Mouse (Mus musculus) adrenal gland, postnatal 0 days (tissue): ENCODE measurements around the gene 4931422A03Rik. TPM values are rescaled to one million over a fixed set of nuclear protein-coding genes. Genes with fewer than 3 reads are reported as not detected.

Experiments
- polyA plus RNA-seq: library from polyadenylated mRNA; unstranded; fragments of >200 nt; fragmentation: Nextera tagmentation; extraction: Ambion mirVana; gene quantifications from 2 replicates; pipeline ENCODE4 v1.2.1, GENCODE M21; 2015

The 4931422A03Rik gene
- polyA plus RNA-seq: 1.1 and 2.4 TPM in 2 replicates

DNA sequence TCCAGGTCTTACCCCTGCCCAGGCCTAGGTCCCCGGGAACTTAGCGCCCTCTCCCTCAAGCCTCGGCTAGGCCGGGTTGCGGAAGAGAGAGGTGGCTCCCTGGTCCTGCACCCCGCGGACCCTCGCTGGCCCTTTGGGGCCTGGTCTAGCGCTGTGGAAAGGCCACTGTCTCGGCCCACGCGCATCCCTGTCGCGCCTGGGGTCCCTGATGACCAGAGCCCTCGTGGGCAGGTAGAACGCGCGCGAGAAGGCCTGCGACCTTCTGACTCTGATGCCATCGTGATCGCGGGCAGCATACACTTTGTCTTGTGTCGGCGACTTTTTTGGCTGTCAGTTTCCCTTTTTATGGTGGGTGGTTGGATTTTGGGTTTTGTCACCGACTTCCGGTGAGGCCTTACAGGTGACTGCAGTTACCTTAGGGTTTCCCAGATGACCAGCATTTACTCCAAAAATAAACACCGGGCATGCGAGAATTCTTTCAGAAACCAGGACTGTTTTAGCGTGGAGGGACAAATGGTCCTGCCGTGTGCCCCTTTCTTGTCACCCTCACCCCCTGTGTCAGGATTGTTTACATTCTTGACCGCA, at the start of gene 4931422A03Rik:
Gene 4931422A03Rik, minus strand, starts transcription at position 223 of the 585 bp plus-strand sequence.

DNA sequence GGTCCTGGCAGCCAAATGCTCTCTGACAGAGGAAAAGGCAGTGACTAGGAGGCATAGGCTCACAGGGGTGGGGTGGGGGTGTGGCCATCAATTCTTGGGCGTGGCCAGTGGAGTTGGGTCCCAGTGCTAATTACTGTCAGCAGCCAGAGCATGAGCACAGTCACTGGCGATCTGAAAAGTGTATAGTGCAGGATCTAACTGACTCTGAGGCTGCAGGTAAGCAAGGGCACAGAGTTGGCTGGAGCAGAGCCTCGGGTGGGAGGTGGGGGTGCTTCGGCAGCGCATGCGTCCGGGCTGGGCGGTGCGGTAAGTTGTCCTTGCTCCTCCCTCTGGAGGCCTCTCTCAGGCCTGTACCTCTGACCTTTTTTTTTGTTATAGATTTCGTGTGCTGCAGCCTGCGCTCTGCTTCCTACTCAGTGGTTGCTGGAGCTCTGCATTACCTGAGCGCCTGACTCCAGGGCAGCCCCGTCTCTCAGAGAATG, 41.6 kb upstream of the 4931422A03Rik start, which contains the start of gene Cd59b:
Gene Cd59b, plus strand, starts transcription at position 146 of the 482 bp plus-strand sequence.

GRCm38 (mm10) chr2:104068450-104068849, 40.3 kb upstream of the 4931422A03Rik start, which contains the start of gene Gm10799:
TSS of gene Gm10799 (minus strand) at chr2:104068550.

GRCm38 (mm10) chr2:104065526-104065925, 37.4 kb upstream of the 4931422A03Rik start, which contains the start of gene Gm10912:
TSS of gene Gm10912 (plus strand) at chr2:104065826.

GRCm38 (mm10) chr2:104027458-104028138, 563 bp downstream of the 4931422A03Rik start, which contains the start of gene Fbxo3:
TSS of gene Fbxo3 (plus strand) at chr2:104027721.

GRCm38 (mm10) chr2:103957649-103958546, 70.3 kb downstream of the 4931422A03Rik start, which contains the start of gene Lmo2:
TSS of gene Lmo2 (plus strand) at chr2:103957986.

Other genes with a start within 250 kb of the 4931422A03Rik start
- 119 and 176 TPM in 2 replicates for gene Caprin1, start 230.7 kb downstream of the 4931422A03Rik start, polyA plus RNA-seq
- 33.2 and 37.4 TPM in 2 replicates for gene Lmo2, start 70.4 kb downstream of the 4931422A03Rik start, polyA plus RNA-seq
- 49.6 and 64.2 TPM in 2 replicates for gene Fbxo3, start 640 bp downstream of the 4931422A03Rik start, polyA plus RNA-seq
- not detected in 2 replicates for gene Gm10912, start 37.5 kb upstream of the 4931422A03Rik start, polyA plus RNA-seq
- gene Gm10799, start 40.2 kb upstream of the 4931422A03Rik start, polyA plus RNA-seq: not detected in 2 replicates
- 14.3 and 18.3 TPM in 2 replicates for gene Cd59b, start 41.5 kb upstream of the 4931422A03Rik start, polyA plus RNA-seq
- gene Cd59a, start 67.4 kb upstream of the 4931422A03Rik start, polyA plus RNA-seq: 86.8 and 111 TPM in 2 replicates
- gene A930018P22Rik, start 94.4 kb upstream of the 4931422A03Rik start, polyA plus RNA-seq: 1.1 and 1.3 TPM in 2 replicates